Mouse (Mus musculus) lung, adult 2 months (tissue): Measurements from ENCODE around the gene Knl1.

Source experiments
- CTCF ChIP-seq: fragments of 200-500 bp; IDR thresholded peaks from 2 replicates; pipeline ENCODE4 v1.5.1; 2011; ENCODE audit warnings: mild to moderate bottlenecking, low read length, control low read depth; ENCODE audit not compliant: insufficient read depth
- POLR2A ChIP-seq: fragments of 200-500 bp; IDR thresholded peaks from 2 replicates; pipeline ENCODE4 v1.6.1; 2011; ENCODE audit warnings: low read depth, mild to moderate bottlenecking, control low read depth, low read length, borderline replicate concordance; ENCODE audit errors: extremely low read depth

GRCm38 (mm10) chr2:119026951-119027350 lies 20.0 kb upstream of the Knl1 start:
- TF ChIP-seq CTCF, result no peak
- no peak for TF ChIP-seq POLR2A
